Mouse (Mus musculus) cerebellum, postnatal 10 days (tissue): ENCODE data around the gene Bub1b.

Experiments
- DNase-seq, 2 experiments: peaks; one replicate each; pipeline ENCODE4 v3.0.0; 2021; ENCODE audit warnings: mixed read lengths in 2 of 2

The Bub1b gene

DNA sequence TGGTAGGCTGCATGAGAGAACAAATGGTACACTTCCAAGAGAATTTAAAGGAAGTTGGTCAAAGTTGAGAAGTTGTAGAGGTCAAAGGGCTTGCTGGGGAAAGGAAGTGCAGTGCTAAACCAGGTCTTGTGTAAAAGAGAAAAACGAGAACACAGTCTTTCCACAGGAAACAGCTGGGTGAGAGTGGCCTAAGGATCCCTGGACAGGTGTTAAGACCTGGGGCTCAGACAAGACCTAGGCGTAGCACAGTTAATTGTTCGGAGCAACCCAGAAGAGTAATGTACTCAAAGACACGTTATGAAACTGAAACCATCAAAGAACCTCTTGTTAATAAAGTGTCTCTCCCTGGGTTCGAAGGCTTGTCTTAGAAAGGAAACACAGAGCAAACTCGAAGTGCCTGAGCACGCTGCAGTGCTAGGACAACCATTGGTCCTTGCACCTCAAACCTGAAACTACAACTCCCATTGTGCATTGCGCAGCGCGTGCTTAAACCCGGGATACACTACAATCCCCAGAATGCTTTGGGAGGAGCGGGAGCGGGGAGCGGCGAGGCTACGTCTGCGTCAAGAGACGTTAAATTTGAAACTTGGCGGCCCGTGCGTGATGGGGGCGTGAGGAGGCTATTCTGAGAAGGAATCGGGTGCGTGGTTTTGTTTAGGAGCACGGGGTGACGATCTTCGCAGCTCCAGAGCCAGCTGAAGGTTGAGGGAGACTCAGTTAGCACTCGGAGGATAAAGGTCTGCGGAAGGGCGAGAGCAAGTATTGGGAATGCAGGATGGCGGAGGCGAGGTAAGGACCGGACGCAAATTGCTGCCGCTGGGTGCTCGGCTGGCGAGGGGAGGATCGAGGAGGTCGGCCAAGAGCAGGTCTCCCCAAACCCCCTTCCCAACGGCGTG, at the start of gene Bub1b:
Bub1b (plus strand) TSS at position 539 of the 896 bp plus-strand sequence.
- DNase-seq: peak; percentile 95 to 96

DNA sequence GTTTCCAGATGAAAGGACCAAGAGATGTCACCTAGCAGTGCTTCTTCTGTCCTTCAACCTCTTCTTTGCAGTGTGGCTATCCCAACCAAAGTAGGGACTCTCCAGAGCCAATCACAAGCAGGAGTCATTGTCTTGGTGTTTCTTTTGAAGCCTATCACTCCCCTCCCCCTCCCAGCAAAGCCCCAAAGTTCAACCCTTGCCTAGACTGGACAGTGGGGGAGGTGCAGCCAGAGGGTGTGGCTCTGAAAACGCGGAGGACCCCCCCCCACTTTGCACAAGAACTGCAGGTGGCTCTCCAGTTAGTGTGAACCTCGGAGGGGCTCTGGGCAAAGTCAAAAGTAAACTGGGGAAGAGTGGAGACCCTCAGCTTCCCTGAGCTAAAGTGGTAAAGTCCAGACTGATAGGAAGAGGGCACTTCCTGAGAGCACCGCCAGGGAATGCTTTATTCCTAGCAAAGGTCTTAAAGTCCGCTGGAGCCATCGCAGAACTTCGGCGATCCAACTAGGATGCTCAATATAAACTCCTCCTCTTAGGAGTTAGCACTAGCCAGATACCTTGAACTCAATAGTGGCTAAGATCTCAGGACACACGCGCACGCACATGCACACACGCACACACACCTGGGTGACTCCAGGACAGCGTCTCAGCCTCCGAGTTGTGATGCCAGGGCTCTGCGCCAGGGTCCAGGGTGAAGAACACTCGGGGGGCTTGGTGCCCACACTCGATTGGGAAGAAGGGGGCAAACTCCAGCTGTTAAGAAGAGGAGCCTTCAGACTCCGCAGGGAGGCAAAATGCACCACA, 49.4 kb upstream of the Bub1b start:
- DNase-seq: peak; percentile 61 to 65

DNA sequence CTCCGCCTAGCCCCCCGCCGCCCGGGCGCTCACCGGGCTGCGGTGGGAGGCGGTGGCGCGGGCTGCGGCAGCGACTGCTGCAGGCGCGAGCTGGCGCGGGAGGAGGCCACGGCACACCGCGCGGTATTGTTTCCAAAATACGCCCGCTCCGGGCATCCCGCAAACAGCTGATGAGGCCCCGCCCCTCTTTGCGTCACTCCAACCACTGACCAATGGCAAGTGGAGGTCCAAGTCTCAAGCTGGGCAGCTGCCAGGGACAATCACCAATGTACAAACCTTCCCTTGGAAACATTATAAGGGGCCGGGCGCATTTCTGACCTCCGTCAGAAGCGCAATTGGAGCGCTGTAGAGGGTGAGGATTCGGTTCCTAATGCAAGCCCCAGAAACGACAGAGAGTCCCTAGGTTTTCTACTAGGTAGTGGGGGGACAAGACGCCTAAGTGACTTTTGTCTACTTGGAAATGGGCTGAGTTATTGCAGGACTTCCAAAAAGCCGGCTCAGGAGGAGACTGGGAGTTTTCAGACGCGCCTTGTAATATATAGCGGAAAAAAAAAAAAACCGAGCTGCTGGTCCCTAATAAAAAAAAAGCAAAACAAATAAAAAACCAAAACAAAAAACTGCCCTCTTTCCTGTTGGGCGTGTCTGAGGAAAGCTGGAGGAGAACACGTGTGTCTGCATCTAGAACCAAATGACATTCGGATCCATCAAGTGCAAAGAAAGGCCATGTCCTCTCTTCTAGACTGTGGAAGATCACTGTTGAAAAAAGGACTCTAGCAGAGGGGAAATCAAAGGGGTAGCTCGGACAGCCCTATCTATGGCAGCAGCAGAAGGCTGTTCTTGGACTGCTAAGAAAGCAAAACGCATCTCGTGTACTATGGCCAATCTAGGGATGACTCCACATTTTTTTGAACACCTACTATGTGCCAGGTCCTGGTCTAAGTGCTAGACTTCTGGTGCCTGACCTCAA, 48.2 kb upstream of the Bub1b start, which contains the start of gene Bmf:
Bmf (minus strand) TSS at position 181 of the 967 bp plus-strand sequence.
- DNase-seq: peak; percentile 100

DNA sequence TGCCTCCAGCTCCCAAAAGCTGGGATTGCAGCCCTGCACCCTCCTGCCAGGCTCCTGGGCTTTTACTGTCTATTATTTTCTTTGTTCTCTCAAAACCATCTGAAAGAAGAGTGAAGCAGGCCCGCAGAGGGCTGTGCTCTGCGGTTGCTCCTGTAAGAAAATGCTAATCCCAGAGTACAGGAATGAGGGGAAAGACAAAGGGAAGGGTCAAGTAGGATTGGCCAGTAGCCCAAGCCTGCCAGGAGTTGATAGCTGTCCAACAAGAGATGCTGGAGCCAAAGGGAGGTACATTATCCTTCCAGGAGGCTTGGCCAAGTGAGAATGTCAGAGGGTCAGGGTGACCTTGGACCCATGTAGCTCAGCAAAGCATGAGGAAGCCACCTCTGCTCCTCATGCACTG, 46.4 kb upstream of the Bub1b start:
- no peak for DNase-seq

DNA sequence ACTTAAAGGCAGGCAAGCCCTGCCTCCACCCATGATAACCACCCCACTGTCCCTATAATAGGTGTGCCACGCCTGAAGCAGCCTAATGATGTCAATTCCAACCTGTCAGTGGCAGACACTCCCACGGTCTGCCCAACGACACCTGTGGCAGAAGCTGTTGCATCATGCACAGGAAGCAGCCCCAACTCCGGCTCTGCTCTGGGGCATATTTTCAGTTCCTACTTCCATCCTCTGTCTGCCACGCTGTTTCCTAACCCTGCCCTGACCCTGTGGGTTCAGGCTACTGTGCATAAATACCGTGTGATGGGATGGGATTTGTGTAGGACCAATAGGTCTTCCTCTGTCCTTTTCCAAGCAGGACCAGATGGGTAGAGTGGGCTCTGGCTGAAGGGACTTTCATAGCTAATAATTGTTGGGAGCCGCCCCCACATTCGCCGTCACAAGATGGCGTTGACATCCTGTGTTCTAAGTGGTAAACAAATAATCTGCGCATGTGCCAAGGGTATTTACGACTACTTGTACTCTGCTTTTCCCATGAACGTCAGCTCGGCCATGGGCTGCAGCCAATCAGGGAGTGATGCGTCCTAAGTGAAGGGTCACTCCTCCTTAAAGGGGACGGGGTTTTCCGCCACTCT, 43.5 kb upstream of the Bub1b start:
- DNase-seq: peak in 1 of 2 experiments; percentile 54

DNA sequence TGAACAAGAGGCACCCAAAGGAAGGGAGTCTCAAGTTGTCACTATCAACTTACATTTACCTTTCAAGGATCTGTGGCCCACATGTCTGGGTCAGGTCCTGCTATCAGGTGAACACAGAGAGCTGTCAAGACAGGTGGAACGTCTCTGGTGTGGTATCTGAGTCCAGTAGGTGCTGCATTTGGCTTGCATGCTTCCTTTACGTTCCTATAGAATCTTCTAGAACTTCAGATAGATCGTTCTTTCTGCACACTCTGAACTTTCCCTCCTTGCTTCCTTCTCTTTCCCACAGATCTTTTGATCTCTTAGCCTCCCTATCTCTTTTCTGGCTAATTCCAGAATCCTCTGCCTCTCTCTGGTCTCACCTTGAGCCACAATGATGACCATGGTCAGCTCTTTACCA, 39.6 kb upstream of the Bub1b start:
- DNase-seq: no peak

DNA sequence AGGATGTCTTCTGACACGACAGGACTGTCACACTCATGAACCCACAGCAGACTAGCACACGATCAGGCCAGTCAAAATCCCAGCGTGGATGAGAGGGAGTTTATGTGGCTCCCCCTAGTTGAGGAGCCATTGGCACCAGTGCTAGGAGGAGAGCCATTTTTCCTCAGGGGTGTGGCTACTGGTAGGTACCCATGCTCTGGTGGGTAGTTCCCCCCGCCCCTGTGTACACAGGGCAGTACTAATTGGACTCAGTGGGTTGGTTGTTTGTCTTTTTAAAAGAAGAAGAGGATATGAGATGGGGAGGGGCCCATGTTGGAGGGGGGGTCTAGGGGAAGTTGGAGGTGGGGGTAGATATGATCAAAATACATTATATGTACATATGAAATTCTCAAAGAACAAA, 36.0 kb upstream of the Bub1b start:
- no peak for DNase-seq

DNA sequence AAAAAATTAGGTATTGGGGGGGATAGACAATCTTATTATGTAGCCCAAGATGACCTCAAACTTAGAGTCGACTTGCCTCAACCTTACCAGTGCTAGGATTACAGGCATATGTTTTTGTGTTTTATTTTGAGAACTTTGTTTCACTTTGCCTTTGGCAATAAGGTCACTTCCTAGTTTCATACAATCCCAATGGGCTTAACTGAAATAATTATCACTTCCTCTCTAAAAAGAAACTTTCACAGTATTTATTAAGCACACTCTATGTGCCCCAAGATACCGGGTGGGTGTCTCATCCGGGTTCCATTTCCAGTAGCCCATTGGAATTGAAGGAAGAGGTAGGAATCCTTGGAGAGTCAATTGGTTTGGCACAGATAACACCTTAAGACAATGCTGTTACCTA, 35.6 kb upstream of the Bub1b start:
- no peak for DNase-seq

DNA sequence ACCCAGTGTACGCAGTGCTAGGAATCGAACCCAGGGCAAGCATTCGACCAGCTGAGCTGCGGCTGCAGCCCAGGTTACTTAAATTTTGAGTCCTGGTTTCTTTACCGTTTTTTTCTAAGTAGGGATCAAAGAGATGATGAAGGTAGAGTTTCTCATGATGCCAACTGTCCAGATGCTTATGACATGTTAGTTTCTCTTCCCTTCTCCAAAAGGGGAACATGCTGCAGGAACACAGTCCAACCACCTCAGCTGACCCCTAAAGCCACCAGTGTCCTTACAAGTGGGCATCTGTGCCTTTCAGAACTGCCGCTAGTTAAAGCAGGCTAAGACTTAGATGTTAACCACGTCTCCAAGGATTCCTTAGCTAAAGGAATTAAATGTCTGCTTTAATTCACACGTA, 30.8 kb upstream of the Bub1b start:
- no peak for DNase-seq

DNA sequence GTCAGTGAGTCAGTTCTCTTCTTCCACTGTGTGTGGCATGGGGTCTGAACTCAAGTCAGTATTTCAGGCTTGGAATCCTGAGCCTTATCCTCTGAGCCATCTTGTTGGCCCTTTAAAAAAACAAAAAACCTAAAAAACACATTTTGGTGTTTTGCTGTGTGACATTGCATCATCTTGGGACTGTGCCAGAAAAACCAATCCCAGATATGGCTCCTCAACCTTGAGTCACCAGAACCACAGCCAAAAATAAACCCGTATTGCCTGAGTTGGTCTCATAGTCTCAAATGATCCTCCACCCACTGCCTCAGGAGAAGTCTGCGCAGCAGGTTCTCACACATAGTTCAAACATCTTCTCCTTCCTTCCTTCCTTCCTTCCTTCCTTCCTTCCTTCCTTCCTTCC, 27.1 kb upstream of the Bub1b start:
- DNase-seq: no peak

DNA sequence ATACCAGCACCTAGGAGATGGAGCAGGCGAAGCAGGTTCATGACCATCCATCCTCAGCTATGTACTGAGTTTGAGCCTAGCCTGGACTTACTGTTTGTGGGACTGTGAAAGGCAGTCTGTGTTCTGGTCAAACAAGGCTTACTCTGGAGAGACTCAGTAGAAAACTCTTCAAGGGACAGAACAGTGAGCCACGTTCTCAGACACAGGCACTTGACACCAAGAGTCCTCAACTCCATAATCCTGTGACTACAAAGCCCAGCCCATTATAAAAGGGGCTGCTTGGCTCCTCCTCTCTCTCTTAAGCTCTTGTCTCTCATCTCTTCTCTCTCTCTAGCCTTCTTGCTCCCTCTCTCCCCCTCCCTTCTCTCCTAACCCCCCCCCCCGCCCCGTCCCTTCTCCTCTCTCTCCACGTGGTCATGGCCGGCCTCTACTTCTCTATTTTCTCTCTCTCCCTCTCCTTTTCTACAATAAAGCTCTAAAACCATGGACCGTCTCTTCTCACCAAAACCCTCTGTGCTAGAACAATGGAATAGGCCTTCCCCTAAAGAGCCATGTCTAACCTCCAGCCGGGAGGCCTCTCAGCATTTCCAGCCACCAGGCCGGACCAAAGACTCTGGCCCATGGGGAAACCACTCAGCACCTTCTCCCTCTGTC, 25.7 kb upstream of the Bub1b start:
- DNase-seq: no peak

DNA sequence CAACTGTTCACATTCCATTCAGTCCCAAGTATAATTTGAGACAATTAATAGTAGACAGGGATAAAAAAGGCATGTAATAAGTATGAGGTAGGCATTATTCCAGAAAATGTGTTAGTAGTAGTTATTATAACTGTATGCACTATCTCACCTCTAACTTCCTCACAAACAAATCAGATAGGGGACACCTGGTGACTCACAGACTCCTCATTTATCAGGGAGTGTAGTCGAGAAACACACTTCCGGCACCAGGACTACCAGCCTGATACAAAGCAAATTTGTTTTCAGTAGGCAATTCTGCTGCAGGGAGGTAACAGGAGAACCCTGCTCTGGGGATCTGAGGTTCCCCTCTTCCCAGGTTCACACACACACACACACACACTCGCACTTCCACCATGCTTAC, 24.9 kb upstream of the Bub1b start:
- no peak for DNase-seq

DNA sequence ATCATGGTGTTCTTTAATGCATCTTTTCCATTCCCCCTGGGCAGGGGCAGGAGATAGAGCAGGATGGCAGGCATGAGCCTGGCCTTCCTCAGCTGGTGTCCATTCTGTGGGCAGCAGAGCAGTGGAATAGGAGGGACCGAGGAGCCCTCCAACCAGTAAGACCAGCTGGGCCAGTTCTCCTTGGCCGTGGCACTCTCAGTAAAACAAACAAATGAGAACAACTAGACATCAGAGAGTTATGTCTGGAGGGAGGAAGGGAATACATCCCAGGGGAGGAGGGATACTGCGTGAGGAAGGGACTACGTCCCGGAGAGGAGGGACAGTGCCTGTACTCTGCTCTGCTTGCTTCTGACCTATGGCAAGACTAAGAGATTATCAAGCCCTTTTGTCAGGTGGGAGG, 12.0 kb upstream of the Bub1b start:
- no peak for DNase-seq

DNA sequence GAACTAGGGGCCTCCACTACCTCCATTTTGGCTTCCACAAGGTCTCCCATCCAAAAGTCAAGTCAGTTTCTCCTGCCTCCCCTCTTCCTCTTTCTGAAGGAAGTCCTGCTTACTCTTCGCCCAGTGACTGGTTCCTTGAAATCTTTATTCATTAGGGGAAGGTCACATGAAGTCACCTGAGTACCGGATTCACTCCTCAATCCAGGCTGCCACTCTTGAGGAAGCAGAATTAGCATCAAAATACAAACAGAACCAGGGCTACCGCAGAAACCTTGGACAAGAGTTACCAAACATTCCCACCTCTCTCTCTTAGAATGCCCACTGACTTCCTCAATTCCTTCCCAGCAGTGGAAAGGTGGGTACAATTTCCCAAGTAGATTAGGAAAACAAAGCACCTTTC, 10.3 kb upstream of the Bub1b start:
- DNase-seq: no peak

DNA sequence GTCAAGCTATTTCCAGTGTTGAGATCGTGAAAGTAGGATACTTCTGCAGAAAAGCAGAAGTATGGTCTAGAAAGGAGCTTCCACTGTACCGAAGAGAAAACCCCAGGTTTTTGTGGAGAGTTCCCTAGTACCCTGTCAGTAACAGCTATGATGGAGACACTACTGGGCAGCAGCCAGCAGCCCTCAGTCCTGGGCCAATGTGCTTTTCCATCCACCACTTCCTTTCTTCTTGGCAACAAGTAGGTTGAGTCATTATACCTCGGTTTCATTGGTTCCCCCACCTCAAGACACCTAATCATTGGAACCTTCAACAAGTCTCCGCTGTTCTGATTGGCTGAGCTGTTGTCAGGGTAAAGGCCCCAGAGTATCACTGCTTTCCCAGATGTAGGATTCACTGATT, 6.9 kb upstream of the Bub1b start:
- no peak for DNase-seq

DNA sequence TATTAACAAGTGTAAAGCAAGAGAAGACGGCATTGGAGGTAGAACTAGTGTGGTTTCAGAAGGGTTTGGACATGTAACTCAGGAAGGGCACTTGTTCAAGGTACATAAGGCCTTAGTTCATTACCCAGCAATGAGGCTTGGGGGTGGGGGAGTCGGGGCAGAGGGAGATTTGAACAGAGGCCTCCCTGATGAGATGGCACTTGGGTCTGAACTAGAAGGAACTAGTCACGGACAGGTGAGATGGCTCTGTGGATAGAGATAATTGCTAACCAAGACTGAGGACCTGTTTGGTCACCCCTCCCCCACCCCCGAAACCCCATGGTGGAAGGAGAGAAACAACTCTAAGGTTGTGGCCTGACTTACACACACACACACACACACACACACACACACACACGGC, 1.1 kb downstream of the Bub1b start:
- DNase-seq: peak in 1 of 2 experiments; percentile 9

DNA sequence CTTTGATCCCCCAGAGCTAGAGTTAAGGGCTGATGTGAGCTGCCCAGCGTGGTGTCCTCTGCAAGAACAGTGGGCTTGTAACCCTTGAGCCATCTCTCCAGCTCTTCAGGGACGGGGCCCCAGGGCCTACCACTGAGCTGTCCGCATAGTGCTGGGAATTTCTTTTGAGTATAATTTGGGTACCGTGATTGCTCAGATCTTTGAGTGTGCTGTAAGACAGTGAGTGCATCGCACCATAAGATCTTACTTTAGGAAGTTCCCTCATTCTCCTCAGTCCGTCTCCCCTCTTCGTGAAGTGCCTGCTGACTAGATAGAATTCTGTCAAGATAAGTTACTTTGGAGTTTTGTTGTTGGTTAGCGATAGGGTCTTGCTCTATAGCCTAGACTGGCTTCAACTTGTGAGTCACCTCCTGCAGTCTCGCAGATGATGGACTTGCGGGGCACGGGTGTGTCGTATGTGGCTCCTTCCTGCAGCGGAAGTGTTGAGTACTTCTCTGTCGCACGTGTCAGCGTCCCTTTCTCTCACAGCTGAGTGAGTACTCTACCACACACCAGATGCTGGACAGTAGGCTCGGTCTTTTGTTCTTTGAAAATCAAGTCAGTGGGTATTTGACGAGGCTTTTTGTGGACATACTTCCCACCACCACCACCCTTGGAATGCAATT, 3.7 kb downstream of the Bub1b start:
- no peak for DNase-seq

DNA sequence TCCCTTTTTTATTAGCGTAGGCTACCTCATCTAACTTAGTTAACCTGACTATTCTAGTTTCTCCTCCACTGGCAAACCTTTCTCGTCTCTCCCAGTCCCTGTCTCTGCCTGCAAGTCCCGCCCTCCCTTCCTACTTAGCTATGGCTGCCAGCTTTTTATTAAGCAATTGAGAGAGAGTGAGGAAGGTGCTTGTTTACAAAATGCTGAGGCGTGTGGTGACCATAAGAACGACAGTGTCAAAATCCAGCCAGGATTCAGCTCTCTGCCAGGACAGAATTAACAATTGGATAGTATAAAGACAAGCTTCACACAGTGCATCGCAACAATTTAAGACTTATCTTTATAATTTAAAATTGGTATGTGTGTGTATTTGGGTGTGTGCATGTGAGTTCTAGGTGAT, 6.1 kb downstream of the Bub1b start:
- DNase-seq: no peak

DNA sequence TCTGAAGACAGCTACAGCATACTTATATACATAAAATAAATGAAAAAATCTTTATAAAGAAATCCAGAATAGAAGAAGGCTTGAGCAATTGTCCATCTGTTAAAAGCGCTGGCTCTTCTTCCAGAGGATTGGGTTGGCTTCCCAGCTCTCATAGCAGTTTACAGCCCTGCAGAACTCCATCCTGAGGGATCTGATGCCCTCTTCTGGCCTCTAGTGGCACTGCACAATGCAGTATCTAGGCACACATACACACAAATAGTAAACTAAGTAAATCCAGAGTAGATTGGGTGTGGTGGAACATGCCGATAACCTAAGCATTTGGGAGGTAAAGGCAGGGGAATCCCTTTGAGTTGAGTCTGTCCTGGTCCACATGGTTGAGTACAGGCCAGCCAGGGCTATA, 8.0 kb downstream of the Bub1b start:
- DNase-seq: peak; percentile 63 to 64

DNA sequence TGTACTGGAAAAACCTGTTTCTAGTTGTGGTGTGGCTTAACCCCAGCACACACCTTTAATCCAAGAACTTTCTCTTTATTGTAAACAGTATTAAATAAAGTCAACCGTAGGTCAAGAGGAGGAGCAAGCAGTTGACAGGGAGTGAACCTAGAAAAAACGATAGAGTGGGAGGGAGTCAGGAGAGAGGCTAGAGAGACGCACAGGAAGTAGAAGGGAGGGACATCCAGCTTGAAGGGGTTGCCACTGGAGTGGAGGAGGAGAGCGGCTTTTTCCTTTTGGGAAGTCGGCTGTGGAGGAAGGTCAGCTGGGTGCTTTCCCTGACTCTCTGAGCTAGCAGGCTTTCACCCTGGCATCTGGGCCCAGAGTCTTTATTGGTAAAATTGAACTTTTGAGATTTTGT, 9.0 kb downstream of the Bub1b start:
- DNase-seq: no peak

DNA sequence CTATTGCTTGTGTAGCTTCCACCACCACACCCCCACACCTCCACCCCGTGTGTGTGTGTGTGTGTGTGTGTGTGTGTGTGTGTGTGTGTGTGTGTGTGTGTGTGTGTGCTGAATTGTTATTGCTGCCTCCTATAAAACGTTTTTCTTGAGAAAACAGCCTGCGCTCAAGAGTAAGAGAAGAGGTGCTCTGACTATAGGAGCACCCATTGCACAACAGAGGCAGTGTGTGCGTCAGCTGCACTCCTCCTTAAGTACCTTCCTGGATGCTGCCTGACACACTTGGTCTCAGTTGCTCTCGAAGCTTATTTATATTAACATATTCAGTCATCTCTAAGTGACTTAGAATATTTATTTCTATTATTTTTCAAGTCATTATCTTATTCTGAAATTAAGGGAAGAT, 20.0 kb downstream of the Bub1b start:
- DNase-seq: no peak
